Mouse (Mus musculus) heart, postnatal 0 days (tissue): ENCODE data around the gene Guk1.

Experiments
- CTCF ChIP-seq: IDR thresholded peaks from 2 replicates; pipeline ENCODE4 v1.5.1; 2016; ENCODE audit warnings: antibody characterized with exemption, control low read depth, low read depth
- EP300 ChIP-seq: IDR thresholded peaks from 2 replicates; pipeline ENCODE4 v1.6.1; 2016; ENCODE audit warnings: antibody characterized with exemption, low read depth

GRCm38 (mm10) chr11:59196230-59196629 lies 4.2 kb upstream of the Guk1 start:
- TF ChIP-seq CTCF (no peak), EP300 (no peak)
